Mouse (Mus musculus): ENCODE data around the gene Nin. TPM values are rescaled to one million over a fixed set of nuclear protein-coding genes. Genes with fewer than 3 reads are reported as not detected.

Gene Nin
- polyA plus RNA-seq (2017; shearing (Covaris generic)) = 20.1 TPM

DNA sequence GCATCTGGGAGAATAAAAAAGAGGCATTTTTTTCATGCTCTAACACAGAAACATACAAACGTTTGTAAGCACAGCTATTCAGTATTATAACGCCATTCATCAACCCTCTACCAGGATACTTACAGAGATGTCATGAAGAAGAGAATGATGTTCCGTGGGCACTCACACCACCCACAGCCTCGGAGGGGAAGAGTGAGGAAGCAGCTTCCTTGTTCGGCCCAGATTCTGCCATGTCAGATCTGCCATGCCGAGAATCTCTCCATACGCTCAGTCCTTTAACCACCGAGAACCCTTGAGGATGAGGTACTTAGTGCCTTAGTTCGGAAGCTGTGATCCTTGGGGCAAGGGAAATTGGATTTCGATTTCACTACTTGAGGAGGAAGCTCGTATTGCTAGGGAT, at the start of gene Nin:
Gene Nin, minus strand, starts transcription at position 367 of the 400 bp plus-strand sequence.

DNA sequence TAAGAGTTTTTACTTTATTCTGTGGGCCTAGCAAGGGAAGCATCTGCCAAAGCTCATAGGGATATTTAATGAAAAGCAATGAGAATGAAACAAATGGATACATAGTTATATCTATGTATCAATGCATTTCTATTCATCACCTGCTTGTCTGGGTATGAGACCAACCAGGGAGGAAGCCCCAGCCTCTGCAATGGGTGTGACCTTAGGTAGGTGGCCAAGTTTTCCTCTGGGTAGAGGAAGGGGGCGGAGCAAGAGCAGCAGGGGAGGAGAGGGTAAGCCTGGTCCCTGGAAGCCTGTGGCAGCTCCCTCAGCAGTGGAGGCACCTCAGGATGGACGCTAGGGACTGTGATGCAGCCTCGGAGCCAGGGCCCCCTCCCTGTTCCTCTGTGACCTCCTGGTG, 40.3 kb upstream of the Nin start, which contains the start of gene Abhd12b:
Gene Abhd12b, plus strand, starts transcription at position 301 of the 400 bp plus-strand sequence.

DNA sequence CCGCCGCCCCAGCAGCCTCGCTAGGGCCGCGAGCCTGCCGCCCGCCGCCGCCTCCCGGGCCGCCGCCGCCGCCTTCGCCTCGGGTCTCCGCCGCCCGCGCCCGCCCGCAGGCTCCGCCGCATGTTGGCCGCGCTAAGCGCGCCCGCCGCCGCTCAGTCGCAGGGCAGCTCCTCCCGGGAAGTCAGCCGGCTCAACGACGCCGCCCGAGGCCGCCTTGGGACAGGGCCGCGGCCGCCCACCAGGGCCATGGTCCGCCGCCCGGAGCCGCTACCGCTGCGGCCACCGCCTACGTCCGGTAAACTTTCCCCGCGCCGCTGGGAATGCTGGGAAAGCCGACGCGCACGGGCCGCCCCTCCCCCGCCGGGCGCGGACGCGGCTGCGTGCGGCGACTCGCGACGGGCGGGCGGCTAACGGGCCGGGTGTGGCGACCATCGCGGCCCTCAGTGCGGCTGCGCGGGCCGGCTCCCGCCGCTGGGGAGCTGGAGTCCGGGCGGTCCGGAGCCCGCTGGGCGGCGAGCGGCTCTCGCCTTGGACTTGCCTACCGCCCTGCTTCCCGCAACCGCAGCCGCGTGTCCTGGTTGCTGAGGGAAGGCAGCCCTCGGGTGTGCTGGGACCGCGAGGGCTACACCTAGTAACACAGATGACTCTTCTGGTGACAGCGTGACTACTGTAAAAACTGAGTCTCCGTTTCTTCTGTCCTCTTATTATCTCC, 126.6 kb downstream of the Nin start, which contains the start of gene Sav1:
Gene Sav1, minus strand, starts transcription at position 217 of the 712 bp plus-strand sequence.

Other genes starting within 250 kb of the Nin start
- gene Atl1, start 221.1 kb downstream of the Nin start, polyA plus RNA-seq (2017; shearing (Covaris generic)) = 0.33 TPM
- 2.0 TPM for gene Map4k5, start 220.5 kb downstream of the Nin start, polyA plus RNA-seq (2017; shearing (Covaris generic))
- gene Sav1, start 126.7 kb downstream of the Nin start, polyA plus RNA-seq (2017; shearing (Covaris generic)) = 0.81 TPM
- gene Abhd12b, start 40.4 kb upstream of the Nin start, polyA plus RNA-seq (2017; shearing (Covaris generic)) = 2.5 TPM
- 0.76 TPM for gene Pygl, start 117.8 kb upstream of the Nin start, polyA plus RNA-seq (2017; shearing (Covaris generic))
- not detected for gene Trim9, start 233.9 kb upstream of the Nin start, polyA plus RNA-seq (2017; shearing (Covaris generic))

All from activated CD4-positive, CD25-positive, alpha-beta regulatory T cell, adult 9 weeks (primary cell).